Mouse (Mus musculus): ENCODE results near the gene Olfr618. TPM values are rescaled to one million over a fixed set of nuclear protein-coding genes. Genes with fewer than 3 reads are reported as not detected.

Olfr618 gene
- not detected for total RNA-seq (2023)

GRCm38 (mm10) chr7:103589803-103590202, at the start of gene Olfr618:
Gene Olfr618, plus strand, starts transcription at chr7:103590103.

GRCm38 (mm10) chr7:103542617-103543016, 47.3 kb upstream of the Olfr618 start, which contains the start of gene Olfr612:
Gene Olfr612, minus strand, starts transcription at chr7:103542717.

GRCm38 (mm10) chr7:103547774-103548173, 42.1 kb upstream of the Olfr618 start, which contains the start of gene Olfr613:
Gene Olfr613, plus strand, starts transcription at chr7:103548074.

GRCm38 (mm10) chr7:103555779-103556178, 34.1 kb upstream of the Olfr618 start, which contains the start of gene Olfr615:
Gene Olfr615, plus strand, starts transcription at chr7:103556079.

GRCm38 (mm10) chr7:103569043-103569442, 20.9 kb upstream of the Olfr618 start, which contains the start of gene Olfr616:
Gene Olfr616, minus strand, starts transcription at chr7:103569143.

GRCm38 (mm10) chr7:103572761-103573160, 17.1 kb upstream of the Olfr618 start, which contains the start of gene Olfr617:
Gene Olfr617, plus strand, starts transcription at chr7:103573061.

GRCm38 (mm10) chr7:103600275-103600674, 10.4 kb downstream of the Olfr618 start, which contains the start of gene Olfr619:
Gene Olfr619, plus strand, starts transcription at chr7:103600575.

GRCm38 (mm10) chr7:103612434-103612833, 22.5 kb downstream of the Olfr618 start, which contains the start of gene Olfr620:
Gene Olfr620, minus strand, starts transcription at chr7:103612534.

GRCm38 (mm10) chr7:103642602-103643001, 52.7 kb downstream of the Olfr618 start, which contains the start of gene Olfr622:
Gene Olfr622, minus strand, starts transcription at chr7:103642702.

Other genes starting within 250 kb of the Olfr618 start
- not detected for gene Olfr600, start 240.4 kb upstream of the Olfr618 start, total RNA-seq (2023)
- not detected for gene Olfr601, start 227.4 kb upstream of the Olfr618 start, total RNA-seq (2023)
- gene Olfr603, start 203.9 kb upstream of the Olfr618 start, total RNA-seq (2023): not detected
- gene Usp17lc, start 175.0 kb upstream of the Olfr618 start, total RNA-seq (2023): not detected
- gene Olfr605, start 144.7 kb upstream of the Olfr618 start, total RNA-seq (2023): not detected
- gene Olfr606, start 141.1 kb upstream of the Olfr618 start, total RNA-seq (2023): not detected
- not detected for gene Olfr607, start 126.0 kb upstream of the Olfr618 start, total RNA-seq (2023)
- gene Olfr608, start 120.2 kb upstream of the Olfr618 start, total RNA-seq (2023): not detected
- gene Olfr609, start 92.0 kb upstream of the Olfr618 start, total RNA-seq (2023): not detected
- gene Olfr610, start 78.0 kb upstream of the Olfr618 start, total RNA-seq (2023): not detected
- gene Olfr611, start 69.3 kb upstream of the Olfr618 start, total RNA-seq (2023): not detected
- not detected for gene Olfr612, start 47.4 kb upstream of the Olfr618 start, total RNA-seq (2023)
- gene Olfr613, start 42.0 kb upstream of the Olfr618 start, total RNA-seq (2023): not detected
- not detected for gene Olfr615, start 34.0 kb upstream of the Olfr618 start, total RNA-seq (2023)
- not detected for gene Olfr616, start 21.0 kb upstream of the Olfr618 start, total RNA-seq (2023)
- gene Olfr617, start 17.0 kb upstream of the Olfr618 start, total RNA-seq (2023): not detected
- gene Olfr619, start 10.5 kb downstream of the Olfr618 start, total RNA-seq (2023): not detected
- gene Olfr620, start 22.4 kb downstream of the Olfr618 start, total RNA-seq (2023): not detected
- gene Olfr622, start 52.6 kb downstream of the Olfr618 start, total RNA-seq (2023): not detected
- gene Olfr623, start 73.6 kb downstream of the Olfr618 start, total RNA-seq (2023): not detected
- not detected for gene Olfr624, start 81.1 kb downstream of the Olfr618 start, total RNA-seq (2023)
- not detected for gene Olfr625-ps1, start 92.6 kb downstream of the Olfr618 start, total RNA-seq (2023)
- gene Olfr243, start 124.6 kb downstream of the Olfr618 start, total RNA-seq (2023): not detected
- gene Olfr628, start 140.3 kb downstream of the Olfr618 start, total RNA-seq (2023): not detected
- gene Olfr629, start 154.8 kb downstream of the Olfr618 start, total RNA-seq (2023): not detected
- gene Olfr630, start 167.2 kb downstream of the Olfr618 start, total RNA-seq (2023): not detected
- gene Olfr69, start 181.5 kb downstream of the Olfr618 start, total RNA-seq (2023): not detected
- gene Olfr68, start 189.6 kb downstream of the Olfr618 start, total RNA-seq (2023): not detected
- not detected for gene Olfr67, start 201.7 kb downstream of the Olfr618 start, total RNA-seq (2023)
- gene Hbb-bt, start 223.9 kb downstream of the Olfr618 start, total RNA-seq (2023): 1 to 10 TPM; 2.3 to 5.7 TPM
- 10 to 100 TPM; 12.5 to 53.2 TPM for gene Hbb-bs, start 238.0 kb downstream of the Olfr618 start, total RNA-seq (2023)

Measured in T-cell, adult 66 days (primary cell).